Mouse (Mus musculus) liver, adult 2 months (tissue): ENCODE measurements around the gene Rho.

Experiments used
- CTCF ChIP-seq: fragments of 200-500 bp; IDR thresholded peaks from 2 replicates; pipeline ENCODE4 v1.5.1; 2011; ENCODE audit warnings: low read depth, low read length, control low read depth
- POLR2A ChIP-seq: fragments of 200-500 bp; IDR thresholded peaks from 2 replicates; pipeline ENCODE4 v1.6.1; 2011; ENCODE audit warnings: low read length, control low read depth; ENCODE audit not compliant: insufficient read depth; ENCODE audit errors: extremely low read depth

DNA sequence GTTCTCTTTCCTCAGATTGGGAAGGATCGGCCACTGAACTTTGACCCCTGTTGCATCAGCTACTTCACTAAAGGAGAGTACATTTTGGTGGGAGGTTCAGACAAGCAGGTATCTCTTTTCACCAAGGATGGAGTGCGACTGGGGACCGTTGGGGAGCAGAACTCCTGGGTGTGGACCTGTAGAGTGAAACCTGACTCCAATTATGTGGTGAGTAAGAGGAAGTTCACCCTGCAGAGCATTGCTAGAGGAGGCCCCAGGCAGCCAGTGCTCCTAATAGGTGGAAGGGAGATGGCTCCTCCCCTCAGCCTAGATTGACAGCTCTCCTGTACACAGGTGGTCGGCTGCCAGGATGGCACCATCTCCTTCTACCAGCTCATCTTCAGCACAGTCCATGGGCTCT is 44.7 kb upstream of the Rho start:
- TF ChIP-seq CTCF, result no peak
- TF ChIP-seq POLR2A, result no peak
